Mouse (Mus musculus) liver, embryonic 14.5 days (tissue): ENCODE results near the gene Fam160a2.
A peak's percentile ranks its signal among the peaks of the same experiment; 100 is the strongest.

Source experiments
- CTCF ChIP-seq: IDR thresholded peaks from 2 replicates; pipeline ENCODE4 v1.5.1; 2016; ENCODE audit warnings: antibody characterized with exemption, low read depth, control low read depth
- EP300 ChIP-seq: IDR thresholded peaks from 2 replicates; pipeline ENCODE4 v1.6.1; 2016; ENCODE audit warnings: antibody characterized with exemption, low read depth

GRCm38 (mm10) chr7:105433859-105434258 is 34.0 kb upstream of the Fam160a2 start:
- TF ChIP-seq CTCF (peak; percentile 23; the same call in 1 of the 2 replicates), EP300 (no peak)
